Mouse (Mus musculus): Measurements from ENCODE around the gene Mvd.

Gene Mvd

DNA sequence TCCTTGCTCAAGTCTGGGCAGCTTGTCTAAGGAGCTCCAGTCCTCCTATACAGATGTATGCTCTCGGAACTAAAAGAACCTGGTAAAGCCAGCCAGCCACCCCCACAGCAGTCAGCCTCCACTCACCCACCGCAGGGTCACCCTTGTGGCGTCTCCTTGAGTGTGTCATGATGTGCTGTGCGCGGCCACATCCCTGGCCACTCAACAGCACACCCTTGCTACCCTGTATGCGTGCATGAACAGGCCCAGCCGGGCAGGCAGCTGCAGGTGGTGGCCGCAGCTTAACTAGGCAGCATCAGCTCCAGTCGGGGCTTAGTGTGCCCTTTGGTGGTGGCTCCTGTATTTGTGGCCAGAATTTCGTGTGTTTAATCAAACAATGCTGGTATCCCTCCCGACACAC lies 13.9 kb upstream of the Mvd start:
- DNase-seq (ENCODE audit: low spot score in 2 of 2) = peak; percentile 41 to 59

DNA sequence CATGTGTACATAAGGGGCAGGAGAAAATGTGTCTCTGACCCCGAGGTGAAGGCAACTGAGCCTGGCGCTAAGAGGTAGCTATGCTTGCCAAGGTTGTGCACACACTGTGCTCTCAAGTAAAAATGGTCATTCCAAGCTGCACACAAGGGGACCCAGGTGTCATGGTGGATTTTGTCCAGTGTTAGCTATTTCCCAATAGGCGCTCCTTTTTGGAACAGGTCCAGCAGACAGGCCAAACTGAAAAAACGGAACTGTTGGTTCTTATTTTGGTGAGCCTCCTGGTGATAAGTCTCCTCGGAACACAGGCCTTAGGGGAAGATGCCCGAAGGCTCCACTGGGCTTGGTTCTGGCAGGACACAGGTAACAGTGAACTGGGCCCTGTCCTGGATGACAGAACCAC lies 11.2 kb upstream of the Mvd start:
- no peak for DNase-seq (ENCODE audit: low spot score in 2 of 2)

GRCm38 (mm10) chr8:122452154-122452553 lies 8.9 kb upstream of the Mvd start:
- DNase-seq (ENCODE audit: low spot score in 2 of 2) = no peak

- no peak for DNase-seq (ENCODE audit: low spot score in 2 of 2)
Measured at GRCm38 (mm10) chr8:122451161-122451703, 8.0 kb upstream of the Mvd start.

GRCm38 (mm10) chr8:122445203-122445602 lies 2.0 kb upstream of the Mvd start:
- no peak for DNase-seq (ENCODE audit: low spot score in 2 of 2)

DNA sequence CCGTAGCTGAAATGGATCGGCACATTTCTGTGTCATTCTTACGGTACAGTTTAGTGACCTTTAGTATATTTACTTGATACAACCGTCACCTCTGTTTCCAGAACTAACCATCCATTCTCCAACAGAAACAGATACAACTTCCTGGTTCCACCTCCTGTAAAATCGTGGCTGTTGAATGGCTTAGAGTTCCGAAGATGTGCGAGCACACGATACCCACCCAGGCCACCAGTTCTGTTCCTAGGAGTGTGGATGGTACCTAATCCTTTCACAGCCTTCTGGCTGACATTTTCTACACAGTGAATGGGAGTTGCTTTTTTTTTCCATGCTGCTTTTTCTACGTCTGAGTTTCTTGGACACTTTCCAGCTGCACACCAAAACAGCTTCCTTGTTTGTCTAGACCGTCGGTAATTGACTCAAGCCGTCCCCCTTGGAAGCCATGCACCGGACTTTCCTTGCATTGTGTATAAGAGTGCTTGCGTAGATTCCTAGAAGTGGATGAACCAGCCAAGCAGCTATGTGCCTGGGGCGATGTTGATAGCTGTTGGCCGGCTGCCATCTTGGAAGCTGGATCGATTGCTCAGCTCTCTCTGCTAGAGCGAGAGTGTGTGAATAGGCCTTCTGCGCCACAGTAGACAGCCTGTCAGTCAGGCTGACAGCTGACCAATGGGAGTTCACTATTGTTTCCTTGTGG lies 981 bp upstream of the Mvd start:
- DNase-seq (ENCODE audit: low spot score in 2 of 2) = peak; percentile 82 to 86

- DNase-seq (ENCODE audit: low spot score in 2 of 2) = no peak
Measured at GRCm38 (mm10) chr8:122442781-122443180, 441 bp downstream of the Mvd start.

DNA sequence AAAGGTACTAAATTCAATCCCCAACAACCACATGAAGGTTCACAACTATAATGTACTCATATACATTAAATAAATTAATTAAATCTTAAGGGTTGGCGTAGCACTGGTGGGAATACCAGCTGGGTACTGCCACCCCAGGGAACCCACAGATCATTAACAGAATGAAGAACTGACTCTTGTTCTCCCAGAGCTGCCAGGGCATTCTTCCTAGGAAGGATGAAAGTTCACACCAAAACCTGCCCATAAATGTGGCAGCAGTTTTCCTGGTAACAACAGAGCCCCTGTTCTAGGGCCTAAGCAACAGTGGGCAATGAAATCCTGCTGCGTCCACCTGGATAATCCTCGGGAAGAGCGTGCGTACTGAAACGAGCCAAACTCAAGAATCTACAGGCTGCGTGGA lies 866 bp downstream of the Mvd start:
- DNase-seq (ENCODE audit: low spot score in 2 of 2) = no peak

- no peak for DNase-seq (ENCODE audit: low spot score in 2 of 2)
Measured at GRCm38 (mm10) chr8:122441326-122441725, 1.9 kb downstream of the Mvd start.

GRCm38 (mm10) chr8:122439336-122439735 lies 3.9 kb downstream of the Mvd start:
- no peak for DNase-seq (ENCODE audit: low spot score in 2 of 2)

GRCm38 (mm10) chr8:122437708-122438331 lies 5.4 kb downstream of the Mvd start:
- no peak for DNase-seq (ENCODE audit: low spot score in 2 of 2)

GRCm38 (mm10) chr8:122436586-122437125 lies 6.6 kb downstream of the Mvd start:
- no peak for DNase-seq (ENCODE audit: low spot score in 2 of 2)

DNA sequence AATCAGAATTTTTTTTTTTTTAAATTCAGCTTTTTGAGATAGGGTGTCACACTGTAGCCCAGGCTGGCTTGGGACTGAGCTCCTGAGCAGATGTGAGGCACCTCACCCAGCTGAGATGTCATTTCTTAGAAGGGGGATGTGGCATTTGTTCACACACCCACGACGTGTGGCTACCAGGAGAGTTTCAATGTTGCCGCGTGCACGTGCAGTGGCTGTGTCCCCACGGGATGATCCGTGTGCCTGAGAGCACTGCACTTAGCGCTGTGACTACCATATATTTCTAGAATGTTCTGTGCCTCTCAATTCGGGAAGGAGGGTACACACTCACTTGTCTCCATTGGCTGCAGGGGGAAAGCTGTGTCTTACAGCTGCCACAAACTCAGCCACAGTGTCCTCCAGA lies 7.1 kb downstream of the Mvd start:
- DNase-seq (ENCODE audit: low spot score in 2 of 2) = no peak

GRCm38 (mm10) chr8:122435375-122435774 lies 7.8 kb downstream of the Mvd start:
- no peak for DNase-seq (ENCODE audit: low spot score in 2 of 2)

DNA sequence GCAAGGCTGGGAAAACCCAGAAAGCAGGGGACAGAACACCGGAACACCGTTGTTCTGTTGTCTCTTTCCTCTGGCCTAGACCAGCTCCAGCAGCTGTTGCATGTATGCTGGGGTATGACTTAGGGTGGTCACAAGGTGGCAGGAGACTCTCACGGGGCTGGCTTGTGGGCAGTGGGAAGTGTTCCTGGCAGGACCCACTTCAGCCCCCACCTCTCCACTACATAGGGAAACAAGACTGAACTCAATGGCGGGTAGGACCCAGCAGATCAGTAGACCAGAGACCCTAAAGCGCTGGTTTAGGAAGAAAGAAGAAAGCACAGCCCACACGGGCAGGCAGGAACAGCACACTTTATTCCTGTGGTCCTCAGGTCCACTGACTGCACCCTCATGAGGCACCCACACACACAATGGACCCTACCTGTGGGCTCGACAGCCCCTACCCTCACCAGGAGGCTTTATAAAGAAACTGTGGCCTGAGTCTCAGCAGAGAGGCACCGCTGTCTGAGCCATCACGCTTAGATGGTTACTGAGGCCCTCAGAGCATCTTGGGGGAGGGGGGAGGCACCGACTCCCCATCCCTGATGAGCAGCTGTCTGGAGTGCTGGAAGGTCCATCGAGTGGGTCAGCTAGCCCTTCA lies 9.8 kb downstream of the Mvd start:
- DNase-seq (ENCODE audit: low spot score in 2 of 2) = no peak

GRCm38 (mm10) chr8:122432443-122433268 lies 10.6 kb downstream of the Mvd start, which contains the start of gene Cyba:
Gene Cyba, minus strand, starts transcription at chr8:122432930.
- peak; percentile 63 to 70 for DNase-seq (ENCODE audit: low spot score in 2 of 2)

- DNase-seq (ENCODE audit: low spot score in 2 of 2) = no peak
Measured at GRCm38 (mm10) chr8:122431694-122432442, 11.4 kb downstream of the Mvd start.

DNA sequence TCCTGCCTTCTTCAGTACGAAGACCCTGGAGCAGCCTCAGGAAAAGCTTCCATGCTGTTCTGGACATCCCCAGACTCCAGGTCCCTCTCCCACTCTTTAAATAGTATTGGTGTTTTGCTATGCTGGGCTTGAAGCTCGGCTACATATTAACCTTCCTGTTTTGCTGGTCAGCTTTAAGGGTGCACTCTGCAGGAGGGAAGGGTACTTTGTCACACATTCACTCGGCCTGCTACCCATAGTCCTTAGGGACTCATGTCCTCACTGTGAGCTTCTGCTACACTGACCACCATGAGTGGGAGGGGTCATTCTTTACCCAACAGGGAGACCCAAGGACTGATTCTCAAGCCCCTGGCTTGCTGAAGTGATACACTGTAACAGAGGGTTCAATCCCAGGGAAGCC lies 12.6 kb downstream of the Mvd start:
- no peak for DNase-seq (ENCODE audit: low spot score in 2 of 2)

DNA sequence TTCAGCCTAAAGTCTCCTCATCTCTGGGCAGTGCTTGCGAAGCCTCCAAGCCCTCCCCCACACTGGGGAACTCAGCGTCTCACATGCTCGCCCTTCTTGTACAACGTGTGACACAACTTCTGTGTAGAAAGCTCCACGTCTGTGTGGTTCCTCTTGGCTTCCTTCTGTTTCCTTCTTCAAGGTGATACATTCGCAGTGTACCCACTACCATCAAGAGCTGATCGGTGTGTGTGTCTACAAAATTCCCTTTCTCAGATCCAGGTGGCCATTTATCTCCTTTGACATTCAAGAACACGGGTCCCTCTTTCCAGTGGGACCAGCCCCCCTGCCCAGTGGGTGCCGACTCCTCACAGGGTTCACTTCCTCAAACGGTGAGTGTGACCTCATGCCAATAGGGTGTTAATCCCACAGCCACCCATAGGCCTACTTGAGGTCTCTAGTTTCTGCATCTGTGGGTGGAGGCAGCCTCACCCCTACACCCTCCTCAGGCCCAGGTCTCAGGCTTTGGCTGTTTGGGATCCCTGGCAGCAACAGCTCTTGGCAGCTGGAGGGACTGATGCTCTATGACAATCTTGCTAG lies 13.1 kb downstream of the Mvd start:
- DNase-seq (ENCODE audit: low spot score in 2 of 2) = no peak

DNA sequence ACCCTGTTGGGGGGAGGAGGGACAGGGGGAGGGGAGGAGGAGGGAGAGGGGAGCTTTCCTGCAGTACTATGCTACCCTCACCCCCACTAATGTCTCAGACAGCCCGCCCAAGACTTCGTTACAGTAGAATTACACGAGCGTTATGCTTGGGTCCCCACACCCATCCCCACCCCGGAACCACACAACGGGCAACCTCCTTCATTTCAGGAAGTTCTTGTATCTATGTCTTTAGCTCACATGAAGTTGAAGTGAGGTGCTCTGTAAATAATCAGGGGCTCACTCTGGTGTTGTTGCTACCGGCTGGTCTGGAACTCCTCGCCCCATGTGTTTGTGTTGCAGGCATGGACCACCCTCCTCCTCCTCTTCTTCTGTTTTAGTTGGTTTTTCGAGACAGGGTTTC lies 15.1 kb downstream of the Mvd start:
- DNase-seq (ENCODE audit: low spot score in 2 of 2) = no peak

DNA sequence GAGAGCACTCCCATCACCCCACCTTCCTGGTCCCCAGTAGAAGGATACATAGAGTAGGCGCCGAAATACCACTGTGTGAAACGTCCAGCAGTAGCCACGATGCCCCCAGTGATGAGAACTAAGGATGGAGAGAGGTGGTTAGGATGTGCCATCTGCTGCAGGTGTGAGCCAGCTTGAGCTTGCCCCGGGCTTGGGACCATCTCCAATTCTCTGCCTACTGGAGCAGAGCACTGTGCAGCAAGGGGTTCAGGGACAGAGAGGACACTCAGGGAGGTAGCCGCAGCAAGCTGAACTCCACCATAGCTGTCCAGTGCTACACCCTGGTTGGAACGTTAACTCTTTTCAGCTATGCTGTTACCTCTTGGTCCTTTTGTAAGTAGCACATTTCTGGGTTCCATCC lies 15.6 kb downstream of the Mvd start:
- no peak for DNase-seq (ENCODE audit: low spot score in 2 of 2)

Data from urinary bladder, adult 18-20 months (tissue).